Mouse (Mus musculus) bone marrow, adult 2 months (tissue): ENCODE measurements around the gene Siglecg.

Experiments
- CTCF ChIP-seq: fragments of 200-500 bp; IDR thresholded peaks from 2 replicates; pipeline ENCODE4 v1.5.1; 2011; ENCODE audit warnings: low read length, control low read depth; ENCODE audit not compliant: control insufficient read depth, insufficient read depth
- POLR2A ChIP-seq: fragments of 200-500 bp; IDR thresholded peaks from 2 replicates; pipeline ENCODE4 v1.6.1; 2011; ENCODE audit warnings: low read depth, mild to moderate bottlenecking, control low read depth, low read length, borderline replicate concordance; ENCODE audit not compliant: control insufficient read depth

- TF ChIP-seq CTCF (no peak), POLR2A (no peak)
Observed at GRCm38 (mm10) chr7:43453599-43454355, 45.8 kb downstream of the Siglecg start.
